Mouse (Mus musculus) cortical plate, adult 2 months (tissue): ENCODE results near the gene Txndc9.

ENCODE experiments used
- CTCF ChIP-seq: fragments of 200-500 bp; IDR thresholded peaks from 2 replicates; pipeline ENCODE4 v1.5.1; 2011; ENCODE audit warnings: mild to moderate bottlenecking, control low read depth, low read length; ENCODE audit not compliant: insufficient read depth; ENCODE audit errors: extremely low read depth
- POLR2A ChIP-seq: fragments of 200-500 bp; IDR thresholded peaks from 2 replicates; pipeline ENCODE4 v1.6.1; 2011; ENCODE audit warnings: mild to moderate bottlenecking, low read length, control low read depth; ENCODE audit not compliant: insufficient read depth; ENCODE audit errors: extremely low read depth

DNA sequence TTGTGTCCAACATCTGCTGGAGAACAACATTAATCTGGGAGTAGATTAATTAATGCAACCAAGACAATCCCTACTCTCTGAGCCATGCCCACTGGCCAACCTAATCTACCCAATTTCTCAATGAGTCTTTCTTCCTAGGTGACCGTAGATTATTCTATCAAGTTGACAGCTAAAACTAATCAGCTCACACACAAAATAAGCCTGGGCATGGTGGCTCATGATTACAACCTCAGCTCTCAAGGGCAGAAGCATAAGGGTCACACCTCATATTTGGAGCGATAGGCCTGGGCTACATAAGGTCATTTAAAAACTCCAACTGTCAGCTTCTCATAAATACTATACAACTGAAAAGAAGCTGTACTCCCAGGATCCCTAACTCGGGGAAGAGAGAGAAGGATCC, 1.5 kb downstream of the Txndc9 start:
- TF ChIP-seq CTCF (no peak), POLR2A (no peak)
